Mouse (Mus musculus): ENCODE measurements at regions not wholly inside any gene's neighbourhood (a gene's known extent, or its start where the extent isn't known, plus 50 kb on each side); places are given as distances from the start of the nearest gene placed in this dataset.

- no peak for TF ChIP-seq GATA1 (IDR thresholded peaks at IDR 0.05; ENCODE audit: borderline replicate concordance, low read length)
- TF ChIP-seq FLI1 (IDR thresholded peaks at IDR 0.05; ENCODE audit: low read length): no peak
These were observed 243.9 kb upstream of the Kcnj16 start for GRCm38 (mm10) chr11:110723971-110724370.
